Mouse (Mus musculus): ENCODE measurements around the gene Myrip.

Gene Myrip

DNA sequence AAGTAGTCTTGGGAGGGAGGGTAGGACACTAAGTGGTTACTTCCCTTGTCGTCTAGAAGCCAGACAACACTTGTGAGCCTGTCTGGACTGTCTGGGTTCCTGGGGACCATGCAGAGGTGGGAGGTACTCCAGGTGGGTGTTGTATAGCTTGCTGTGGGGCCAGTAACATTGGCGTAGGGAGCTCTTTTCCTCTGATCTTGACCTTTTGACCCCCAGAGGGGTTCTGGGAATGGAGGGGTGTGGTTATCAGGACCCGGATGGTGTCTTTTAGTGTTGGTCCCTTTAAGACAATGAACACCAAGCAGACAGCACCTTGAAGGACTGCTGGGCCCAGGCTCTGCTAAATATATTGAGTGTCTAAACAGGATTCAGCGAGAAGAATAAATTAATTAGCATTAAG is 36.9 kb downstream of the Myrip start:
- DNase-seq (ENCODE audit: low spot score) = no peak

DNA sequence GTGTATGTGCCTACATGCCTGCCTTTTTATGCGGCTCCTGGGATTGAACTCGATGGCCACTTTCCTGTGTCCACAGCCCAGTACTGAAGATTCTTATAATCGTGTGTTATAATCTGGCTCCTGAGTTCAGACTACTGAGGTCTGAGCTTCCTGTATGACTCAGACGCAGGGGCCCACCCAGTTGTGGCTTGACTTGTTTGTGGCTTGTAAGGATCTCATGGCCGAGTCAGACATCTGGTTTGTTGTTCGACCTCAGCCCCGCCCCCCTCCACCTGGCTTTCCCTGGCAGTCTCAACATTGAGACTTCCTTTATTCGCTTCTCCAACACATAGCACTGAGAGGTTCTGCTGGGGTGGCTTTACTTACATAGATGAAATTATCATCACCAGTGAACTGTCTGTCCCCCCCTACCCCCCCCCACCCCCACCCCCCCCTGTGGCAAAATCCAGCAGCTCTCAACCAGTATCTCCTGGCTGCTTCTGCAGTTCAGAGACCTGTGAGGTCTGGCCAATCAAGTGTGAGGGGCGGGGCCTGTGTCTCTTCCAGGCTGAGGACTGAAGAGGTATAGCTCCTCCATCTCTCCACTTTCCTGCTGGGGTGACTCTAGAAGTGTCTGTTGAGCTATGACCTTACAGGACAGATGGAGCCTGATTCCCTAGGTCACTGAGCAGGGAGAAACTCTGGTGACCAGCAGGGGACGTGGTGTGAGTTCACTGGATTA is 38.8 kb downstream of the Myrip start:
- no peak for DNase-seq (ENCODE audit: low spot score)

GRCm38 (mm10) chr9:120343123-120343790 is 41.9 kb downstream of the Myrip start:
- DNase-seq (ENCODE audit: low spot score) = no peak

DNA sequence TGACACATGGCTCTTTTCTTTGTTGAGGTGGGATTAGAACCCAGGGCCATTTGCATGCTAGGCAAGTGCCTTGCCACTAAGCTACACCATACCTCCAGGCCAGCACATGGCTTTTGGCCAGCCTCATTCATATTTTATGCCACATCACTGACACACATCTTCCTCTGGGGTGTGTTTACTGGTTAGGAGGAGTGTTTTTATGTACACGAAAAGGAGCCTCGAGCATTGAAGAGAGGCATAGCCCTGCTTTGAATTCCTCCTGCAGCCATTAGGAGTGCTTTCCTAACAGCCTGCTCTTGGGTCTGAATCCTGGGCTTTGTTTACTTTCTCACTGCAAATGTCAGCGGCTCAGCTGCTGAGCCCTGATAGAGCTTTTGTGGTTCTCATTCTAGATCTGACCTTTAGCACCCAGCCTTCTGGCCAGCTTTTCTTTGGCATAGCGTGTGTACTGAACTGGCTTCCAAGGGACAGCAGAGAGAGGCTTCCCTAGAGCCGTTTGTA is 44.4 kb downstream of the Myrip start:
- no peak for DNase-seq (ENCODE audit: low spot score)

GRCm38 (mm10) chr9:120349145-120349544 is 47.8 kb downstream of the Myrip start:
- no peak for DNase-seq (ENCODE audit: low spot score)

DNA sequence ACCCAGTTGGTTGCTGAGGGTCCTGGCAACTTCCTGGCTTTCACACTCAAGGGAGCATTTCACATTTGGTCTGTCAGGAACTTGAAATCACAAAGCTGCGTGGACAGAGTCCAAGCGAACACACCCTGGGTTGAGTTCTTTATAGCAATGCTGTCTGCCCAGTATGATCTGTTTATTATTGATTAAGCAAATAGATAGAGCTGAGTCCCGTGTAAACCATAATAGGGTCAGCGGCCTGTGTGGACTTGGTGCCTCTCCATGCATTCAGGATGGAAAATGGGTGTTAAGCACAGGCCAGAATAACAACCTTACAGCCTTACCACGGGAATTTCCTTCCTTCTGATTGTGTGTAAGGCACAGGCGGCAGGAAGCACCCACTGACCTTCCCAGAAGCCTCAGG is 49.0 kb downstream of the Myrip start:
- DNase-seq (ENCODE audit: low spot score) = no peak

DNA sequence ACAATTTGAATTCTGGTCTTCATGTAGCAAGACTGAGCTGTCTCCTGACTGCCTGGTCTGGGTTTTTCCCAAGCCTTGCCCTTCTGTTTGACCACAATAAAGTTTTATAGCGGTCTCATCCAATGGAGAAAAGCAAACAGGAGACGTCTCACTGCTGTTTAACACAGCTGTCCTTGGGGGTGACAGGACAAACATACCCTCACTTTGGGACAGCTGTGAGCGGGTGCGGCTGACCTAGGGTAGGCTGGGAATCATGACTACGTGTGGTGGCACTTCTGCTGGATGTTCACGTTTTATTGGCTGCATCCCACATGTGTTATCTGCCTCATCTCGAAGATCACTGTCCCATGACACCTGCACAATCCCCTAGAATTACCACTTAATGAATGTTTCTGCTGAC is 49.7 kb downstream of the Myrip start:
- DNase-seq (ENCODE audit: low spot score) = no peak

DNA sequence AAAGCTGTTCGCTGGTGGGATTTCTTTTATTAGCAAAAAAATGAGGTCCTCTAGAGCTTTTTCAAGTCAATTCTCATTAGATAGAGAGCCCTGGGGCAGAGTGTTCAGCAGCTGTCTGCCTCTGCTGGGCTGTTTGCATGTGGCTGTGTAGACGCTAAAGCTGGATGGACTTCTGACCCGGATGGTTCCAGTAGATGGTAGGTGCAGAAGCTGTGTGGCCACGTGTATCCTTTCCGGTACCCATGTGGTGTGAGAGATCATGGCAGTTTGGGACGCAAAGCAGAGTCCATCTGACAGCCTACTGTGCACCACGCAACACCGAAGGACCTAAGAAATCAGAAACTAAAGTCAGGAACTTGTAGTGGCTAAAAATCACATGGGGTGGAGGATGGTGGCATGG is 50.2 kb downstream of the Myrip start:
- DNase-seq (ENCODE audit: low spot score) = no peak

GRCm38 (mm10) chr9:120353036-120353435 is 51.7 kb downstream of the Myrip start:
- DNase-seq (ENCODE audit: low spot score) = no peak

DNA sequence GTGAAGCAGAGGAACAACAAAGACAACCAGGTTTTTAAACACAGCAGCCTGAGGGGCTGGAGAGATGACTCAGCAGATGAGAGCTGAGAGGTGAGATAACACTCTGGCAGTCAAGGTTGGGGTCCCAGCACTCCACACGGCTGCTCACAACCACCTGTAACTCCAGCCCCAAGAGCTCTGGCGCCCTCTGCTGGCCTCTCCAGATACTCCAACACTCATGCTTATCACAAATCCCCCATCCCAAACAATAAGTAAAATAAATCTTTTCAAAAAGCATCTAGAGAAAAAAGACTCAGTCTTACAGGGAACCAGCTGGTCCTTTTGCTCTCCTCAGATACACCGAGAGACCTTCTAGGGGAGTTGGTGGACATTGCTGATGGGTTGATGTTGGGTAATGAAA is 52.7 kb downstream of the Myrip start:
- DNase-seq (ENCODE audit: low spot score) = no peak

GRCm38 (mm10) chr9:120354550-120355345 is 53.4 kb downstream of the Myrip start:
- DNase-seq (ENCODE audit: low spot score) = no peak

- no peak for DNase-seq (ENCODE audit: low spot score)
These were observed 55.2 kb downstream of the Myrip start for GRCm38 (mm10) chr9:120356490-120356889.

GRCm38 (mm10) chr9:120358060-120358459 is 56.7 kb downstream of the Myrip start:
- no peak for DNase-seq (ENCODE audit: low spot score)

- DNase-seq (ENCODE audit: low spot score) = no peak
These were observed 59.3 kb downstream of the Myrip start for GRCm38 (mm10) chr9:120360397-120361177.

GRCm38 (mm10) chr9:120361656-120362055 is 60.3 kb downstream of the Myrip start:
- DNase-seq (ENCODE audit: low spot score) = no peak

GRCm38 (mm10) chr9:120362684-120363083 is 61.4 kb downstream of the Myrip start:
- DNase-seq (ENCODE audit: low spot score) = no peak

- no peak for DNase-seq (ENCODE audit: low spot score)
These were observed 63.5 kb downstream of the Myrip start for GRCm38 (mm10) chr9:120364653-120365283.

DNA sequence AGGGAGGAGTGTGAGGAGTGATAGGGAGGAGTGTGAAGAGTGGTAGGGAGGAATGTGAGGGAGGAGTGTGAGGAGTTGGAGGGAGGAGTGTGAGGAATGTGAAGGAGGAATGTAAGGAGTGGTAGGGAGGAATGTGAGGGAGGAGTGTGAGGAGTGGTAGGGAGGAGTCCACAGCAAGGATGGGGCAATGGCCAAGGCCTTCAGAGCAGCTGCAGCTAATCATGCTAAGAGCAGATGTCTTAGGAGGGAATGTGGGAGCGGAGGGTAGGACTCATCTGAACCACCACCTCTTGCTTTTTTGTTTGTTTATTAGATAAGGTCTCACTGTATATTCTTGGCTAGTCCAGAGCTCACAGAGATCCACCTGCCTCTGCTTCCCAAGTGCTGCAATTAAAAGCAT is 66.2 kb downstream of the Myrip start:
- no peak for DNase-seq (ENCODE audit: low spot score)

DNA sequence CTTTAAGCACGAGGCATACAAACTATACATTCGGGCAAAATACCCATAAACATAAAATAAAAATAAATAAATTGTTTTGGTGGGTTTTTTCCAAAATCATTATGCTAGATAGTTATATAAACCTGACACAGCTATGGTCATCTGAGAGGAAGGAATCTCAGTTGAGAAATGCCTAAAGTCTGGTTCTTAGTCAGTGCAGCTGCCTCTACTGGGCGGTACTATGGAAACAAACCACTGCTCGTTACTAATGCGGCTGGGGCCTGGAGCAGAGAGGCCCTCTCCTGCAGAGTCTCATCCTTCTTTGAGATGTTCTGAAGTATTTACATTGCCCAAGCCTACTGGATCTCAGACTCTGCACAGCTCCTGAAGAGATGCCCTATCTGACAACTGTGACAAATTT is 70.3 kb downstream of the Myrip start:
- no peak for DNase-seq (ENCODE audit: low spot score)

DNA sequence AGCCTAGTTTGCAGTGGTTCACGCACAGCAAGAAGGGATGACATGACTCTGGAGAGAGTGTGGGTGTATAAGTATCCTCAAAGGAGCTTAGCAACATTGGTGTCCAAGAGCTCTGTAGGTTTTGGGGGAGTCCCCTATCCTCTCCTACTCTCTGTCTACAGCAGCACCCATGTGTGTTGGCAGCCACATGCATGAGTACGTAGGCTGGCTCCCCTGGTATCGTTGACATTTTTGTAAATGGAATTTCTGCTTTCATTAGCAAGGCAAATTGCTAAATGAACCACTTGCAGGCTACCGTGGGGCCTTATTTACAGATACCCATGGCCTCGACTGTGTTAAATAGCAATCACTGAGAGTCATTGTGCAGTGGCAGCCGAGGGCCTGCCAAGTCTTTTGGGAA is 71.0 kb downstream of the Myrip start:
- DNase-seq (ENCODE audit: low spot score) = no peak

DNA sequence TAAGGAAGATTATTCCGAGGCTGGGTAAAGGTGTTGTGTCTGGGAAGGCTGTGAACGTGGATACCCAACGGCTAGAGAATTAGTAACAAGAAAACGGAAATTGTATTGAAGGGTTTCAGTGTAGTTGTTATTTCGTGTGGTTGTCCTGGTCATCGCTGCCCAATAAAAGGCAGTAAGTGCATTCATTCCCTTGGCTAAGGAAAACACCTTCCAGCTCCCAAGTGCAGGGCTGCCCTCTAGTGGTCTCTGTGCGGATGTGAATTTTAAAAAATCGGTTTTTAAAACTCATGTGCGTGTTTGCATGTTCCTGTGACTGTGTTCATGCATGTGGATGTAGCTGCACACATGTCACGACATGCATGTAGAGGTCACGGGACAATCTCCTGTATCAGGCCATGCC is 76.4 kb downstream of the Myrip start:
- DNase-seq (ENCODE audit: low spot score) = peak; percentile 13

DNA sequence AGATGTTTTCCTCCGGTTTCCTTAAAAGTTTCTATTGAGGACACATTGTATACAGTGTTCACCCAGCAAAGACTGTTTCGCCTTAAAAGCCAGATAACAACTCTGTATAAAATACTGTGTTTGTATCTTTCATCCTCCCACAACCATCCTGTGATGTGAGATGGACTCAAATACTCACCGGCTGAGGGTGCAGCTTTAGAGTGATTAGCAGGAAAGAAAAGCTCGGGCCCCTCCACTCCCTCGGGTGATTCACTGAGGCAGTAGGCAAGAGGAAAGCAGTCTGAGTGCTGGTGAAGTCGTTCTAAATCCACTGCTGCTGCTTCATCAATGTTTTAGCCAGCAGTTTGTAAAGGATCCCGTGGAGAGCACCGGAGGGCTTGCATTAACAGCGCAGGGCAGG is 93.9 kb downstream of the Myrip start:
- no peak for DNase-seq (ENCODE audit: low spot score)

Measured in c-Kit-positive CD71-positive TER-119-positive erythroid progenitor cells, embryonic 14.5 days (primary cell).